Mouse (Mus musculus) hindbrain, embryonic 15.5 days (tissue): Measurements from ENCODE around the gene Npas3. TPM values are rescaled to one million over a fixed set of nuclear protein-coding genes. Genes with fewer than 3 reads are reported as not detected.
A peak's percentile ranks its signal among the peaks of the same experiment; 100 is the strongest.

Source experiments
- ATAC-seq: fragments of 200-750 bp; cut with Nextera tagmentation; 2 replicates; pipeline ENCODE4 v1.8.0; 2017; ENCODE audit warnings: low read depth, moderate number of reproducible peaks, moderate TSS enrichment; ENCODE audit not compliant: low FRiP score
- H3K27ac ChIP-seq: fragments of 300-500 bp; sonication (generic); replicated peaks from 2 replicates; pipeline ENCODE4 v1.5.1; 2015; ENCODE audit warnings: mild to moderate bottlenecking, inconsistent platforms
- H3K27me3 ChIP-seq: fragments of 300-500 bp; sonication (generic); 2 replicates; pipeline ENCODE4 v1.6.1; 2015; ENCODE audit warnings: control low read depth, inconsistent platforms
- H3K36me3 ChIP-seq: fragments of 300-500 bp; sonication (generic); 2 replicates; pipeline ENCODE4 v1.6.1; 2015; ENCODE audit warnings: control low read depth, inconsistent platforms
- H3K4me1 ChIP-seq: fragments of 300-500 bp; sonication (generic); replicated peaks from 2 replicates; pipeline ENCODE4 v1.6.1; 2015; ENCODE audit warnings: control low read depth, inconsistent platforms
- H3K4me2 ChIP-seq: fragments of 300-500 bp; sonication (generic); 2 replicates; pipeline ENCODE4 v1.6.1; 2015; ENCODE audit warnings: moderate library complexity, mild to moderate bottlenecking, inconsistent platforms
- H3K4me3 ChIP-seq: fragments of 300-500 bp; sonication (generic); 2 replicates; pipeline ENCODE4 v1.5.1; 2015; ENCODE audit warnings: mild to moderate bottlenecking, inconsistent platforms
- H3K9ac ChIP-seq: fragments of 300-500 bp; sonication (generic); 2 replicates; pipeline ENCODE4 v1.6.1; 2015; ENCODE audit warnings: inconsistent platforms
- H3K9me3 ChIP-seq: fragments of 300-500 bp; sonication (generic); 2 replicates; pipeline ENCODE4 v1.6.1; 2016; ENCODE audit warnings: control low read depth, inconsistent platforms
- WGBS: fragments of 180-500 bp; shearing (Covaris S2); methylation state at CpG from one replicate; pipeline ENCODE4 v1.1.7; 2015; 5-methylcytosine and 5-hydroxymethylcytosine counted together
- polyA plus RNA-seq: library from polyadenylated mRNA; unstranded; fragments of >200 nt; fragmentation: Nextera tagmentation; extraction: Ambion mirVana; gene quantifications from 2 replicates; pipeline ENCODE4 v1.2.1, GENCODE M21; 2015

Gene Npas3
- polyA plus RNA-seq, 1 experiment from 2014 or later, result 27.1 TPM

DNA sequence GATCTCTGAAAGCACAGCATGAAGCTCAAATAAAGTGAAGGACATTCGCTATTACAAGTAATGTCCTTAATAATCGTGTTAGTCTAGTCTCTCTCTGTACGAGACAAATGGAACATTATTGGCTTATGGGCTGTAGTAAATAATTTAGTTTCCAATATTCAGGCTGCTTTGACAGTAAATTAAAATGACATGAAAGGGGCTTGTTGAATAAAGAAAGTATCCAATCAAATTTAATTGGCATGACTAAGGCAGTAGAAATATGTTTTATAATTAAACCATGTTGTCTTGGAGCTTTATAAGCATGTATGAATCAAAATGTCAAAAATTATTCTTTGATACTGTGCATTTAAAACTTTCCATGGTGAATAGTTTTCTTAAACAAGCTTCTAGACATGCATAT, 278.6 kb downstream of the Npas3 start:
- peaks cover 12% of the 10 kb centered on the region; the same call in 1 of the 2 replicates for H3K4me1 ChIP-seq
- H3K27ac ChIP-seq, result no peak overlapping the region
- no peak overlapping the region for H3K9ac ChIP-seq
- no peaks in the 10 kb centered on the region for H3K9me3 ChIP-seq
- no peak overlapping the region for H3K4me3 ChIP-seq
- no peaks in the 10 kb centered on the region for H3K36me3 ChIP-seq
- H3K27me3 ChIP-seq, result no peaks in the 10 kb centered on the region
- no peak for ATAC-seq
- no peak overlapping the region for H3K4me2 ChIP-seq
- 48% methylated on average over 3 of the region's 3 CpGs for WGBS

DNA sequence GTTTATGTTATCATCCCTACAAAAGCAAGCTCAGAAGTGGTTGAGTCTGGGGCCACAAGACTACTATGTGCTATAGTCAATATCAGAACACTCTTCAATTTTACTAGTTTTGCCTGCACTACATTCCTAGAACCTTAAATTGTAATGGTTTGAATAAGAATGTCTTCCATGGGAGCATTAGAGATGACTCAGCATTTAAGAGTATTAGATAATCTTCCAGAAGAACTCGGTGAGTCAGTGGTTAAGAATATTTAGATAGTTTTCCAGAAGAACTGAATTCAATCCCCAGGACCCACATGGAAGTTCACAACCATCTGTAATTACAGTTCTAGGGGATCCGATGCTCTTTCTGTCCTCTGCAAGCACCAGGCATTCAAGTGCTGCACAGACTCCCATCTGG, 280.9 kb downstream of the Npas3 start:
- Histone ChIP-seq H3K9me3 (no peaks in the 10 kb centered on the region), H3K4me2 (no peak overlapping the region), H3K4me3 (no peak overlapping the region), H3K36me3 (no peaks in the 10 kb centered on the region), H3K4me1 (peaks cover 8% of the 10 kb centered on the region; the same call in 1 of the 2 replicates), H3K27me3 (no peaks in the 10 kb centered on the region), H3K9ac (no peak overlapping the region), H3K27ac (no peak overlapping the region)
- ATAC-seq, result no peak
- 97% methylated on average over 2 of the region's 2 CpGs for WGBS

DNA sequence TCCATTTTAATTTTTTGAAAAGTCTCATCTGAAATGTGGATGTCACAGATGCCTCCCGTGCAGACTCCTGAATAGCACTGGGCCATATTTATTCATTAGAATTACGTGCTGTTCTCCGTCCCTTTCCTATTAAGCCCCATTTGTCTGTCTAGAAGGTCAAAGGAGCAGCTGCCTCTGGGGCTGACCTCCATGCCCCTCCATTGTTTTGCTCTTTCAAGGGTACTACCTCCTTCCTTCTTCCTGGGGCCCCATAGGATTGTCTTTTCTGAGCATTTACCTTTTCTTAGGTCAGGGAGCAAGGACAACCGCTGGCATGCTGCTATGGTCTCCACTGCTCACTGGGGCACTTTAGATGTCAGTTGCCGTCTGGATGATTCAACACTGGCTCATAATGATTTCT, 288.3 kb downstream of the Npas3 start:
- H3K27ac ChIP-seq, result no peak overlapping the region
- 19% methylated on average over 5 of the region's 5 CpGs for WGBS
- no peaks in the 10 kb centered on the region for H3K9me3 ChIP-seq

DNA sequence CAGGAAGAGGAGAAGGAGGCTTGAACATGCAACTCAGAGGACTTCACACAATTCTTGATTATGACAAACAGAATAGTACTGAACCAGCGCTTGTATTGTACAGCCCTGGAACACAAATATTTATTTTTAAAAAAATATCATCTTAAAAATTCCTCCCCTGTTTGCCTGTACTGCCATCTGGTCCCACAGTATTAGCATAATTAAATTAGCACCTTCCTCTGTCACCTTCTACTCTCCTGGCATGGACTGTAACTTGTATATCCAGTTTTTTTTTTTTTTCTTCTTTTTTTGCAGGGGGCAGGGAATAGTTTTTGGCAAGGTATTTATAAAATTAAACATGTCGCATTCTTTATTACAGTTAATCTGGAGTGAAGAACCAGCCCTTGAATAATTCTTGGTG, 307.9 kb downstream of the Npas3 start:
- 94% methylated on average over 2 of the region's 2 CpGs for WGBS
- Histone ChIP-seq H3K4me1 (no peaks in the 10 kb centered on the region), H3K9ac (no peak overlapping the region), H3K9me3 (no peaks in the 10 kb centered on the region), H3K4me2 (no peak overlapping the region), H3K27me3 (no peaks in the 10 kb centered on the region), H3K36me3 (no peaks in the 10 kb centered on the region), H3K27ac (no peak overlapping the region), H3K4me3 (no peak overlapping the region)
- ATAC-seq, result no peak

More for the DNA sequence above, 288.3 kb downstream of the Npas3 start:
- Histone ChIP-seq H3K27me3 (no peaks in the 10 kb centered on the region), H3K4me2 (no peak overlapping the region), H3K4me1 (no peaks in the 10 kb centered on the region), H3K36me3 (no peaks in the 10 kb centered on the region), H3K4me3 (no peak overlapping the region), H3K9ac (no peak overlapping the region)
- no peak for ATAC-seq

DNA sequence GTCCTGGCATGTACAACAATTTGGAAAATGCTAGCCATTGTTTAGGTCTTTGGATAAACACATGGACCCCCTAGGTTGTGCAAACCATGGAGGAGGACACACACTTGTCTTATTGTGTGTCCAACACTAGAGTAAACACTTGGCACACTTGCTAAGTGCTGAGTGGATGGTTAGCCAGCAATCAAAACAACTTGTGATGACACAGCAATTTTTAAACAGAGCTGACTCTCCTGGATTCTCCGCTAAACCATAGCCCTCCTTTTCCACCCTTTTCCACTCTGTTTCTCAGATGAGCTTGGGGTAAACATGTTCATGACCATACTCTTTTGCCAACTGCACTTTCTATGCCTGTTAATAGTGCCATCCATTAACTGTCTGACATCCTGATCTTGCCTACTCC, 309.8 kb downstream of the Npas3 start:
- Histone ChIP-seq H3K27ac (no peak overlapping the region), H3K27me3 (no peaks in the 10 kb centered on the region), H3K4me2 (no peak overlapping the region), H3K4me1 (no peaks in the 10 kb centered on the region), H3K36me3 (no peaks in the 10 kb centered on the region), H3K9ac (no peak overlapping the region), H3K4me3 (no peak overlapping the region), H3K9me3 (no peaks in the 10 kb centered on the region)
- WGBS, result 87% methylated on average over 1 of the region's 1 CpGs
- no peak for ATAC-seq

DNA sequence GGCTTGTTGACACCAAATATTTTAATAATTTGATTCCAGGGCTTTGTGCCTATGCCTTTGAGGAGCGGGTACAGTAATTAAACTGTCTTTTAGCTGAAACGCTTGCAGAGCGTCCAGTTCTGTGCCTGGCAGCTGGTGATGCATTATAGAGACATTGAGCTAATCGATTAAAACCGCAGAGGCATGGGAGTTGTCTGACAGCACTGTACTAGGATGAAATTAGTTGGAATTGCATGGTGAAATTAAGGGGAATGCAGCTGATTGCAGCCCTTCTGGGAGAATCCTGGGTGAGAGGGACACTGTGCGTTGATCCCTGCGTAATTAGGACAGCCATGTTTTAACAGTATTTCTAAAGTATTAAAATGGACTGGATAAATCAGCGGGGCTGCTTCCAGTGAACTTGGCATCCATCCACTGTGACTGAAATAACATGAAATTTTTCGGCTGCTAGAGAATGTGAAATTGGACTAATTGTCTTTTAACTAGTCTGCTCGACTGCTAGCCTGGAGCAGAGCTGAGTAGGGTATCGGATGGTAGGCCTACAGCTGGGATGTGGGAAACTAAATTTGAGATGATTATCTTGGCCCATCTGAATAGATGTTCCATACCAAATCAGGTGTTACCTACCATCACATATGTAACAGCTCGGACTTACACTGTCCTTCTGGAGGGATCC, 318.4 kb downstream of the Npas3 start:
- H3K27ac ChIP-seq, result peak overlapping the region; percentile 10; the same call in 1 of the 2 replicates

DNA sequence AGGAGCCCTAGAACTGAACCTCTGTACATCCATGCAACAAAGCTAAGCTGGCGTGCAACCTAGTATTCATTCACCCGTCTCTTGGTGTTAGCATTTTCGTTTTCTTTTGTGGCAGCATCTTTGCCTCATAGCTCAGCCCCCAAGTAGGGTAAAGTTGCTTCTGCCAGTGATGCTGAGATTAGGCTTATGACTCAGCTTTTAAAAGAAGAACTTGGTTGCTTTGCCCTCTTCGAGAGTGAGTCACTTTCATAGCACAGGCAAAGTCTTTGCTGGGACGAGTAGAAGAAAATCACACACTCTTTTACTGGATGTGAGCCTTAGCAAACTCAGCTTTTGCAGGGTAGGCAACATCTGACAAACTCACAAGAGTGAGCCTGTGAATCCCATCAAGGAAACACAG, 332.7 kb downstream of the Npas3 start:
- H3K27ac ChIP-seq, result no peak overlapping the region
- no peaks in the 10 kb centered on the region for H3K27me3 ChIP-seq
- H3K9me3 ChIP-seq, result no peaks in the 10 kb centered on the region
- no peaks in the 10 kb centered on the region for H3K36me3 ChIP-seq
- ATAC-seq, result no peak
- no peak overlapping the region for H3K9ac ChIP-seq
- H3K4me3 ChIP-seq, result no peak overlapping the region
- H3K4me2 ChIP-seq, result no peak overlapping the region
- WGBS, result 93% methylated on average over 5 of the region's 5 CpGs
- no peaks in the 10 kb centered on the region for H3K4me1 ChIP-seq

More for the DNA sequence above, 318.4 kb downstream of the Npas3 start:
- H3K27me3 ChIP-seq, result no peaks in the 10 kb centered on the region
- no peak overlapping the region for H3K9ac ChIP-seq
- peak; percentile 68 for ATAC-seq
- H3K36me3 ChIP-seq, result no peaks in the 10 kb centered on the region
- peak overlapping the region; percentile 10; the same call in 1 of the 2 replicates for H3K4me2 ChIP-seq
- H3K4me1 ChIP-seq, result peaks cover 10% of the 10 kb centered on the region; the same call in 1 of the 2 replicates
- H3K4me3 ChIP-seq, result no peak overlapping the region
- WGBS, result 29% methylated on average over 12 of the region's 12 CpGs
- H3K9me3 ChIP-seq, result no peaks in the 10 kb centered on the region

DNA sequence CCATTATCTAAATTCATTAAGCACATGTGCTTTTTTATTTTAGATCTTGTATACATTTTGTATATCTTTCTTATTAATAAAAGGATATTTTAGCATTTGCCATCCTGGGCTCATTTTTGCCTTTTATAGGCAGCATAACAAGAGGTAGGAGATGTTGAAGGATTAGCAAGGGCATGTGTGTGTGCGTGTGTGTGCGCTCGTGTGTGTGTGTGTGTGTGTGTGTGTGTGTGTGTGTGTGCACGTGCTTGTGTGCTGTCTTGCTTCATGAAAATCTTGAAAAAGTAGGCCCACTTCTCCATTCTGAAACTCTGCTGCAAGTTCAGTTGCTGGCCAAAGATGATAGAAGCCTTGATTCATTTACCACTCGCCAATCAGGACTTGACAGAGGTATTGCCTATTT, 338.8 kb downstream of the Npas3 start:
- WGBS, result 49% methylated on average over 5 of the region's 5 CpGs
- no peak for ATAC-seq
- no peak overlapping the region for H3K4me3 ChIP-seq
- no peak overlapping the region for H3K4me2 ChIP-seq
- peaks cover 31% of the 10 kb centered on the region for H3K4me1 ChIP-seq
- no peaks in the 10 kb centered on the region for H3K36me3 ChIP-seq
- peak overlapping the region; percentile 64 for H3K27ac ChIP-seq
- no peaks in the 10 kb centered on the region for H3K9me3 ChIP-seq
- no peak overlapping the region for H3K9ac ChIP-seq
- no peaks in the 10 kb centered on the region for H3K27me3 ChIP-seq

DNA sequence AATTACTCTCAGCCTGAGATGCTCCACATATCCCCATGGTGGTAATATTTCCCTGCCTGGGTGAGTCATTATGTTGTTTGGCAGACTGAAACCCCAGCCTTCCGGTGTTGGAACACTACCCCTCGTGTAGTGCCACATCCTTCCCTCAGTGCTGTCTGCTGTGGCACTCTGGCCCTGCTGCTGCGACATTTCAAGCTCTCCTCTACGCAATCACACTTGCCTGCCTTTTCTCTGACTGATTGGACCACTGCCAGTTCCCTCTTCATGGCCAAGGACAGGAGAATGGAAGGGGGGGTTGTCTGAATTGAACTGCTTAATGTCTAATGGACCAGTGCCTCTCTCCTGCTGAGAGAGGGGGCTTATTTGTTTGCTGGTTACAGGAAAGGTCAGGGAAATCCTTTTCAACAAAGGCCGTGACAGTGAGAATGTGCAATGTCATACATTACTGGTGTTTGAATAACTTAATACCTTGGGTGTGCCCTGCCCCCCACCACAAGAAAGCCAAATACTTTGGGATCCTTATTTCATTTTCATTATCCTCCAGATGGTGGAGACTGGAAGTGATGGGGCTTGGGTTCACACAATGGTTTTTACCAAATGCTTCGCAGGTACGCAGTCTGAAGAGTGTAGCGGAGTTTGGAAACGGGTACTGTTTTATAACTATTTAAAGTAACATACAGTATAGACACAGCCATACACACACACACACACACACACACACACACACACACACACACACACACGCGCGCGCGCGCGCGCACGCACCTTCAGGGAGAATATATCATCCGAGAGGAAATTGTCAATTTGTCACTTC, 339.4 kb downstream of the Npas3 start:
- H3K4me2 ChIP-seq, result peak overlapping the region; percentile 28
- peak; percentile 89 for ATAC-seq

DNA sequence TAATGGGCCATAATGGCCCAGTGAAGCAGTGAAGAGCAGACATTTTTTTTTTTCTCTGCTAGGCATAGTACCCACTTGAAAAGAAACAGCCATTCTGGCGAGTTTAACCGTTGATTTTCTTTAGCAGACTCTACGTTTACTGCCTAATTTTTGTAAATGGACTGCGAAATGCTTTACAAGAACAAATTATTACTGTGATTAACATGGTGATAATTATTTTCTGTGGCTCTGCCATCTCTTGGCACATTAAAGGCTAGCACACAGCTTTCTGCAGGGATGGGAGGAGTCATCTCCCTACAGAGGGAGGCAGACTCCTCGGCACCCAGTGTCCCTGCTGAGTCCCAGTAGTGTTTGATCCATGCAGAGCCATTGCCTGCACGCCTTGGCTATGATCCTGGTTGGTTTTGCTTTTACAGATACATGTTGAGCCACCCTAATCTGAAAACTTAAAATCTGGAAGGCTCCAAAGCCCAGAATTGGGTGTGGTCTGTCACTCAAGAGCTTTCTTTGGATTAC, 341.0 kb downstream of the Npas3 start:
- no peaks in the 10 kb centered on the region for H3K36me3 ChIP-seq
- no peak overlapping the region for H3K4me3 ChIP-seq
- H3K27ac ChIP-seq, result no peak overlapping the region
- H3K4me1 ChIP-seq, result peaks cover 31% of the 10 kb centered on the region
- no peaks in the 10 kb centered on the region for H3K27me3 ChIP-seq
- no peak overlapping the region for H3K9ac ChIP-seq
- no peak overlapping the region for H3K4me2 ChIP-seq
- no peaks in the 10 kb centered on the region for H3K9me3 ChIP-seq
- ATAC-seq, result no peak
- 65% methylated on average over 6 of the region's 6 CpGs for WGBS

More for the DNA sequence above, 339.4 kb downstream of the Npas3 start:
- Histone ChIP-seq H3K4me1 (peaks cover 31% of the 10 kb centered on the region), H3K9ac (no peak overlapping the region), H3K36me3 (no peaks in the 10 kb centered on the region), H3K9me3 (no peaks in the 10 kb centered on the region), H3K27me3 (no peaks in the 10 kb centered on the region), H3K27ac (peak overlapping the region; percentile 64), H3K4me3 (no peak overlapping the region)
- WGBS, result 50% methylated on average over 19 of the region's 19 CpGs

DNA sequence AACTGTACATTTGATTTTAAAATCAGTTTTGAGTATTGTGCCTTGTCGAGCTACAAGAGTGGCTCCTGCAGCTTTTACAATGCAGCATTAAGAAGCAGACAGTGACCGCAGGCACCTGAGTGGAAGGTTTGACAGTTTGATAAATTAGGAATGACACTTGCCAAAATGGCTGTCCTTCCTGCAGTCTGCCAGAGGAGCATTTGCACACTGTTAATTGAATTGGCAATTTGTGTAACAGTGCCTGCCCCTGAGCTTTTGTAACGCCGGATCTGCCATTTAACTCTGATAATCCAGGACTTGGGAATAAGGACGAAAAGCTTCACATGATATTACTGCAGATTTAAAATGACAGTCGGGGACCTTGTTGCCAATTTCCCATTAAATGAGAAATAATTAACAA, 357.2 kb downstream of the Npas3 start:
- ATAC-seq, result no peak
- Histone ChIP-seq H3K27me3 (no peaks in the 10 kb centered on the region), H3K27ac (no peak overlapping the region), H3K9ac (no peak overlapping the region), H3K4me1 (peaks cover 8% of the 10 kb centered on the region), H3K9me3 (no peaks in the 10 kb centered on the region), H3K36me3 (no peaks in the 10 kb centered on the region), H3K4me2 (no peak overlapping the region), H3K4me3 (no peak overlapping the region)
- WGBS, result 33% methylated on average over 6 of the region's 6 CpGs

DNA sequence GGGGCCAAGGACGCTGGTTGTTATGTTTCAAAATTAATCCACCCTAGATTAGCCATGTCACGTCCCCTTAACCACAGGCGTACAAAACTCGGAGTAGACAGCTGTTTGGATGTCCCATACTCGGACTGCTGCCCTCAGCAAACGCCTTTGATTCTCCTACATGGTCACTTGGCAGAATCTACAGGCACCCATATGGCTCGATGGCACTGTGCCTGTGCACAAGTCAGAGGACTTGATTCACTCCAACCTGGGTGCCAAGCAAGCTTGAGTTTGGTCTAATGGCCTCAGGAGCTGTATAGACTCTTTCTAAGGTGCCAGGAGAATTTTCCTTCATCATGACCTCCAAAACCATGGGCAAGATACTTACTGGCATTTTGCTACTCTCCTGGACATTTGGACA, 363.6 kb downstream of the Npas3 start:
- no peaks in the 10 kb centered on the region for H3K9me3 ChIP-seq
- no peaks in the 10 kb centered on the region for H3K4me1 ChIP-seq
- no peak overlapping the region for H3K27ac ChIP-seq
- no peak overlapping the region for H3K9ac ChIP-seq
- 77% methylated on average over 7 of the region's 7 CpGs for WGBS
- no peak overlapping the region for H3K4me2 ChIP-seq
- no peak overlapping the region for H3K4me3 ChIP-seq
- no peak for ATAC-seq
- H3K27me3 ChIP-seq, result no peaks in the 10 kb centered on the region
- H3K36me3 ChIP-seq, result no peaks in the 10 kb centered on the region
